Mouse (Mus musculus) forebrain, embryonic 10.5 days (tissue): ENCODE measurements at regions not wholly inside any gene's neighbourhood (a gene's known extent, or its start where the extent isn't known, plus 50 kb on each side); places are given as distances from the start of the nearest gene placed in this dataset.

ENCODE experiments used
- DNase-seq: peaks from one replicate; pipeline ENCODE4 v3.0.0-alpha.2; 2017; ENCODE audit warnings: low spot score; ENCODE audit errors: extremely low spot score
- H3K27ac ChIP-seq: fragments of 300-500 bp; sonication (generic); 2 replicates; pipeline ENCODE4 v1.5.1; 2016; ENCODE audit warnings: mild to moderate bottlenecking
- H3K27me3 ChIP-seq: fragments of 300-500 bp; sonication (generic); 2 replicates; pipeline ENCODE4 v1.6.1; 2016; ENCODE audit warnings: mild to moderate bottlenecking; ENCODE audit not compliant: poor library complexity, severe bottlenecking
- H3K36me3 ChIP-seq: fragments of 300-500 bp; sonication (generic); replicated peaks from 2 replicates; pipeline ENCODE4 v1.6.1; 2016; ENCODE audit warnings: mild to moderate bottlenecking, moderate library complexity
- H3K4me1 ChIP-seq: fragments of 300-500 bp; sonication (generic); 2 replicates; pipeline ENCODE4 v1.6.1; 2016
- H3K4me3 ChIP-seq: fragments of 300-500 bp; sonication (generic); 2 replicates; pipeline ENCODE4 v1.5.1; 2016; ENCODE audit warnings: mild to moderate bottlenecking, moderate library complexity
- H3K9me3 ChIP-seq: fragments of 300-500 bp; sonication (generic); 2 replicates; pipeline ENCODE4 v1.6.1; 2016; ENCODE audit warnings: mild to moderate bottlenecking, moderate library complexity
- WGBS: fragments of 180-500 bp; shearing (Covaris S2); methylation state at CpG from one replicate; pipeline ENCODE4 v1.1.7; 2016; 5-methylcytosine and 5-hydroxymethylcytosine counted together

DNA sequence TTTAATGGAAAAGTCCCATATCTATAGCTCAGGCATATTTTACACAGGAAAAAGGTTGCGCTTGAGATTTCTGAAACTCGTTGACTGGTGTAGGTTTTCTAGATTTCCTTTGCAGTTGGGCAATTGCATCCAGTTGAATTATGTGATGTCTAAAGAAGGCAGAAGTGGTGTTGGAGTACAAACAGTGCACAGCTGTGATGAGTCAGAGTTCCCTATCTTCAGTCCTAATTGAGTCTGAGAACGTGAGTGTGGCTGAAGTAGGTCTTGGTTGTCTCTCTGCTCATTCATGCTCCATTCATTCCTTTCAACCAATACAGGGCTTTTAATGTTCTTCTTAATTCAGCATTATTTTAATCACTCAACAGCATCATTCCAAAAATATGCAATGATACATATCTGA is 142.9 kb upstream of the Dpyd start:
- H3K4me1 ChIP-seq = peaks cover 4% of the 10 kb centered on the region; the same call in 1 of the 2 replicates
- H3K36me3 ChIP-seq = no peaks in the 10 kb centered on the region
- no peak overlapping the region for H3K4me3 ChIP-seq
- DNase-seq = no peak
- H3K27me3 ChIP-seq = no peaks in the 10 kb centered on the region
- H3K27ac ChIP-seq = no peak overlapping the region
- no peaks in the 10 kb centered on the region for H3K9me3 ChIP-seq
- 90% methylated on average over 3 of the region's 3 CpGs for WGBS

DNA sequence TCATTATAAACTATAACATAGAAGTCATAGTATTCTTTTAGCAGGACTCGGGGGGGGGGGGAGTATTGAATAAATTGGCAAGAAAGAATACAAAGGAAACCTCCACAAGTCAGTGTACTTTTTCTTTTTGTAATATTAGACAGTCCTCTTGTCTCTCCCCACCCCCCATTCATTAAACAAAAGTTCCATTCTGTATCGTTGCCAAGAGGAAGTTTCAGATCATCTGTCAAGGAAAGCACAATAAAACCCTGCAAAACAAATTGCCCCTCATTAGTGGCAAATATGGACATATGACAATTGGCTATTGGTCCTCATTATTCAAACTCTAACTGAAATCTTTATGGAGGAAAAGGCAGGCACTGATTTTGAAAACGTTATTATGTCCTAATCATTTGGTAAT is 140.2 kb upstream of the Dpyd start:
- no peaks in the 10 kb centered on the region for H3K36me3 ChIP-seq
- peaks cover 14% of the 10 kb centered on the region for H3K4me1 ChIP-seq
- H3K27ac ChIP-seq = no peak overlapping the region
- WGBS = 67% methylated on average over 3 of the region's 3 CpGs
- H3K27me3 ChIP-seq = peaks cover 19% of the 10 kb centered on the region
- no peak overlapping the region for H3K4me3 ChIP-seq
- DNase-seq = no peak
- H3K9me3 ChIP-seq = no peaks in the 10 kb centered on the region

DNA sequence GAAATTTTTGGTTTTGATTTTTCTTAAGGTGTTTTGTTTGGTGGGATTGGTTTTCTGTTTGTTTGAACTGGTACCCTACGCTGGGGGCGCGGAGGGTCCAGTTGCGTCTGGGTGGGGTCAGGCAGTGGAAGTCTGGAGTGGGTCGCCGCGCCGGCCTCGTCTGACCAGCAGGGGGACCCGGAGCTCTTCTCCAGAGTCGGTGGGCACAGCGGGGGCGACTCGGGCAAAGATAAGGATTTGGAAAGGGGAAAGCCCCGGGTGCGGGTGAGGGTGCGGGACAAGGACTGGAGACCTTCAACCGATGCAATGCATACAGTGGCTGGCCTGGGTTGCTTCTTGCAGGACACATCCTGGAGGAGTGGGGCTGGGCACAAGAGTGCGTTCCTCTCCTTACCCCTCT is 136.2 kb upstream of the Dpyd start:
- 4% methylated on average over 19 of the region's 19 CpGs for WGBS
- Histone ChIP-seq H3K27ac (peak overlapping the region; percentile 51; the same call in 1 of the 2 replicates), H3K36me3 (no peaks in the 10 kb centered on the region), H3K27me3 (peaks cover 51% of the 10 kb centered on the region), H3K4me3 (peak overlapping the region; percentile 51), H3K9me3 (no peaks in the 10 kb centered on the region), H3K4me1 (peaks cover 24% of the 10 kb centered on the region)
- DNase-seq = peak; percentile 70

DNA sequence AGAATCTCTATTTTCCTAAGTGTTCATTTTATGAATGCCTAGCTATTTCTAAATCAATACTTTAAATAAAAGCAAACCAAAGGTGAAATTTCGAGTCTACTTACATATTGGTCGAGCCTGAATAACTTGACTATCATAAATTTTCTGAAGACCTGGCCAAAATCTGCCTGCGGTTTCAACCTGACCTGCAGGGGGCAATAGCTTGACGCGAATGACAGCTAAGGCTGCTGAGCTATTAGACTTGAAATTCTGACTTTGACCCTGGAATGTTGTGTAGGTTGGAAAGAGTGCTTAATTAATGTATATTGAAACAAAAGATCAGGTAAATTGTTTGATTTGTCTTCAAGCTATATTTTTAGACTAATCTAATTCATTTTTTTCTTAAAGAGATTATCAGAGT is 133.4 kb upstream of the Dpyd start:
- Histone ChIP-seq H3K9me3 (no peaks in the 10 kb centered on the region), H3K36me3 (no peaks in the 10 kb centered on the region), H3K27me3 (peaks cover 79% of the 10 kb centered on the region), H3K27ac (no peak overlapping the region), H3K4me3 (no peak overlapping the region), H3K4me1 (peaks cover 32% of the 10 kb centered on the region)
- DNase-seq = peak; percentile 35
- WGBS = 8% methylated on average over 5 of the region's 5 CpGs

DNA sequence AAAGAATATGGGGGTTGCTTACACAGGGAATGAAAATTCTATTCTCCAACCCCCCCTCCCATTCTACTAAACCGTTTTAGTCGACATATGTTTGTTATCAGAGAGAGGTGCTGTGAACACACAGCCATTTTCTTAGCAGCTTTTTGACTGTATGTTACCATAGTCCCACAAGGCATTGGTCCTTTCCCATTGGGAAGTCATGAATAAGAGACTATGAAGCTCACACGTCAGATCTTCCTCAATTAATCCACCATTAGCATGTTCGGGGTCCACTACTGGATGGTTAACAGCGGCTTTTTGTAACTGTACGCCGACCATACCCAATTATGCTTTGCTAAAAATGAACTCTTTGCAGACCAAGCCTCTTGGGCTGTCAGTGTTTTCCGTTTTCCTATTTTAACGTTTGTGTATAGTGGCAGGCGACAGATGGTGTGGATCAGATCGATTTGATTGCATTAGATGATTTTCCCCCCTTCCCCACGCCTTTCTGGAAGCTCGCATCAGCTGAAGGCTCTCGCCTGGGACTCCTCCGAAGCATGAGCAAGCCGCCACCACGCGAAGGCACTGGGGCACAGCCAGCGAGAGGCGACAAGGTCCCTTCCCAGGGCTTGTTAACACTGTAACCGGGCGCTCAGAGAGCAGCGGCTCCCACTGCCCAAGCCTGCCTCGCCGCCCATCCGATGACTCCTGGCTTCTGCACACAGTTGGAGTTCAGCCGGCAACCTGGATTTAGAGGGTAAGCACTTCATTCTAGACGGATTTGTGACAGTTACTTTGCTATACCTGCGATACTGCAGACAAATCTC is 131.9 kb upstream of the Dpyd start:
- peak; percentile 46 for DNase-seq
- peak overlapping the region; percentile 50 for H3K4me3 ChIP-seq
- H3K27ac ChIP-seq = peak overlapping the region; percentile 51
- H3K27me3 ChIP-seq = peaks cover 90% of the 10 kb centered on the region
- WGBS = 8% methylated on average over 29 of the region's 29 CpGs
- H3K9me3 ChIP-seq = no peaks in the 10 kb centered on the region
- peaks cover 45% of the 10 kb centered on the region for H3K4me1 ChIP-seq
- H3K36me3 ChIP-seq = no peaks in the 10 kb centered on the region

DNA sequence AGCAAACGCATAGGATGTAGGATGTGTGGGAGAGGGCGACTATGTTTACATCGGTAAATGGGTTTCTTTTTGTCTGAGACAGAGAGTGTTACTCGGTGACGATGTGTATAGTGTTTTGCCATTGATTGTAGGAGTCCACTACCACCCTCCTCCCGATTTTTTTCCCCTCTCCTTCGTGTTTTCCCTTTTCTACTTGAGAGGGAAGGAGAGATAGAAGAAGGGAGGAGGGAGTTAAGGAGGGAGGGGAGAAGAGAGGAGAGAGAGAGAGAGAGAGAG is 131.4 kb upstream of the Dpyd start:
- Histone ChIP-seq H3K27me3 (peaks cover 90% of the 10 kb centered on the region), H3K9me3 (no peaks in the 10 kb centered on the region), H3K36me3 (no peaks in the 10 kb centered on the region), H3K27ac (peak overlapping the region; percentile 51; the same call in 1 of the 2 replicates), H3K4me3 (peak overlapping the region; percentile 50), H3K4me1 (peaks cover 48% of the 10 kb centered on the region)
- 3% methylated on average over 7 of the region's 7 CpGs for WGBS
- DNase-seq = no peak

DNA sequence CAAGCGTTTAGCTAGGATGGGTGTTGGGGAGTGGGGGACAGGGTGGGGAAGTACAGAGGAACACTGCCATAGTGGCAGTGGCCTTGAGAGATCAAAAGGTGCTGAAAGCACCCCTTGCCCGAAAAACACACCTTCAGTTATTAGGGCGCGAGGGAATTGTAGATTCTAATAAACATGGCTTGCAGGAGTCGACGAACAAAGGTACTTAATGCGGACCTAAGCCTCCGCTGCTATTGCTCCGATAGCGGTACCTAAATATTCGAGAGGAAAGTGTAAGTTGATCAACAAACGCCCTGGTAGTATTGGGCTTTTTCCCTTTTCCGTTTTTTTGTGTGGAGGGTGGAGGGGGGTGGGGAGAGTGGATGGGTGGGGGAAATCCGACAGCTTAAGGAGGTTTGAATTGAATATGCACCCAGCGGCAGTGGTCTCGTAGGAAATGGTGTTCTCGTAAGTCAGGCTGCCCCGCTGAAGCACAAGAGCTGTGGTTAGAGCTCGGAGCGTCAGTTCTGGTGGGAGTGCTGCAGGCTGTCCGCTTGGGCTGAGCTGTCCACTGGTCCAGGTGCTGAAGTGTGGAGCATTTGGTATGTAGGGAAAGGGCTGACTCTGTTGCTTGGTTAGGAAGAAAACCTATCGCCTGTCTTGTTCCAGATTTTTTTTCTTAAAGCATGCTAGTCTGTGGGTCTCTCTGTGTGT is 130.8 kb upstream of the Dpyd start:
- Histone ChIP-seq H3K9me3 (no peaks in the 10 kb centered on the region), H3K4me1 (peaks cover 42% of the 10 kb centered on the region), H3K27ac (peak overlapping the region; percentile 51; the same call in 1 of the 2 replicates), H3K36me3 (no peaks in the 10 kb centered on the region), H3K27me3 (peaks cover 92% of the 10 kb centered on the region), H3K4me3 (peak overlapping the region; percentile 50)
- DNase-seq = peak; percentile 81
- 2% methylated on average over 22 of the region's 22 CpGs for WGBS

DNA sequence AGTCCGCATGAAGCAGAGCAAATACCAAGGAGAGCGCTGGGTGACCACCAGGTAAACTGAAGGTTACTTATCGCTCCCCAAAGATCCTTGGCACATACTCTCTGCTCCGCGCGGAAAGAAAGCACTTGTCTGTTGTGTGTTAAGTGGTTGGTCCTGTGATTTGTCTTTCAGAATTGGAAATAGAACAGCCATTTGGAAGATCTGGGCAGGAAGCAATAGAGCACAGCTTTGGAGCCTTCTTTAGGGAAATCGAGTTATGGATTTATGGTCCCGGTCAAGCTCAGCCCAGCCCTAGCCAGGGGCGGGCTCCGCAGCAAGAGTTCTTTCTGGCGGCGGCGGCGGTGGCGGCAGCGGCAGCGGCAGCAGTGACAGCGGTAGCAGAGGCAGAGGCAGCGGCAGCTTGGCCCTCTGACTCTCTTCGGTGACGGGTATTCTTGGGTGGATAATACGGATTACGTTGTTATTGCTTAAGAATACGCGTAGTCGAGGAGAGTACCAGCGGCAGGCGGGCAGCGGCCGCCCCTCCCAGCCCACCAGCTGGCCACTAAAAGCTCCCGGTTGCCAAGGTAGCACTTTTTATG is 128.4 kb upstream of the Dpyd start:
- peaks cover 41% of the 10 kb centered on the region for H3K4me1 ChIP-seq
- H3K27ac ChIP-seq = 0 out of 2 replicates have a peak overlapping the region, but pooled peaks have one; percentile 46
- whole genome bisulfite sequencing = under 1% methylated on average over 31 of the region's 31 CpGs
- no peaks in the 10 kb centered on the region for H3K9me3 ChIP-seq
- DNase-seq = peak; percentile 47
- no peaks in the 10 kb centered on the region for H3K36me3 ChIP-seq
- H3K4me3 ChIP-seq = peak overlapping the region; percentile 59
- H3K27me3 ChIP-seq = peaks cover 85% of the 10 kb centered on the region

DNA sequence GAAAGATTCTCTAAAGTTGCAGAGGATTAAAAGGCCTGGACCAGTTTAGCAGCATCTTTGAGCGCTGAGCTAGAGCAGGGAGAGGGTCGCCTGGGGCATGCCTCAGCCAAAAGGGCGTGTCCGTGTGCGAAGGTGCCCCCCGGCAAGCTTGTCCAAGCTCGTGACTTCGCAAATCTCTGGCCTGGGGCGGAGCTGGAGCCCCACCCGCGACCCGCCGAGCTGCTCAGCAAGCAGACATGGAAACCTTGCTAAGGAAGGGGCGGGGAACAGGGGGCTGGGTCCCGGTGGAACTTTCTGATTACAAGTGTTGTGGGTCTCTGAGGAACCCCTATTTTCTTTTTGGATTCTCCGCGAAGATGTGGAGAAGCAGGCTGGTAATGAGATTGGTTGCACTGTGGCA is 127.6 kb upstream of the Dpyd start:
- H3K27ac ChIP-seq = peak overlapping the region; percentile 46; the same call in 1 of the 2 replicates
- DNase-seq = peak; percentile 20

DNA sequence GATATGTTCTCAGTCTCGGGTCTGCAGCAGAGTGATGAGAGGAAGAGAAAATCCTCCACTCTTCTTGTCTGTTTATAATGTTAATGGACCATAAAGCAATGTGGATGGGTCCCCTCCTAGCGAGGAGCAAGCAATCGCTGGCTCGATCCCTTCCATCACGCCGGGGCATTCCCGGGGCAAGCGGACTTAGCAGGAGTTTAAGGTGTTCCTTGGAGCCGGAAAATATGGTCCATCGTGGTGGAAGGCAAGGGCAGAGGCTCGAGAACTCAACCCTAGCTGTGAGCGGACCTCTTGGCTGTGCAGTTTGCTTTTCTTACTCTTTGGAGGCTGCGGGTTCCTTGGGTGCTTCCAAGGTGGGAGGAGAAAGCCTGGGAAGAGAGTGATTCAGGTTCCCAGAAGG is 127.1 kb upstream of the Dpyd start:
- peak; percentile 17 for DNase-seq
- H3K27me3 ChIP-seq = peaks cover 75% of the 10 kb centered on the region
- WGBS = 1% methylated on average over 13 of the region's 13 CpGs

More for the DNA sequence above, 127.6 kb upstream of the Dpyd start:
- H3K4me1 ChIP-seq = peaks cover 41% of the 10 kb centered on the region
- peaks cover 80% of the 10 kb centered on the region for H3K27me3 ChIP-seq
- H3K36me3 ChIP-seq = no peaks in the 10 kb centered on the region
- H3K4me3 ChIP-seq = peak overlapping the region; percentile 59
- no peaks in the 10 kb centered on the region for H3K9me3 ChIP-seq
- under 1% methylated on average over 17 of the region's 17 CpGs for WGBS

DNA sequence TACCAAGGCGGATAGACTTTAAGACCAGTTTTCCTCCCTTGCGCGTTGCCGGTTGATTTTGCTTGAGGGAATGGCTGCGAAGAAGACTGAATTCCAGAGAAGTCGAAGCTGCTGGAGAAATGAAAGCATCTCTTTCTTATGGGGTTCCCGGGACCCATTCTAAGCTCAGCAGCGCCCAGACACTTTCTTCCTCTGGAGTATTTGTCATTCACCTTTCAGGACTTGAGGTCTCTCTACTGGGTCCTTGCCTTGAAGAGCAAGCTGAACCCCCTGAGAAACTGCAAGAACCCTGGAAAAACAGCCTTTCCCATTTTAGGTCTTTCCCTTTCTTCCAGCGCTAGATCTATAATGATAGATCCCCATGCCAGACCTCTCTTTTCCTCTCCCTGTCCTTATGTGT is 126.7 kb upstream of the Dpyd start:
- peak overlapping the region; percentile 59 for H3K4me3 ChIP-seq
- peaks cover 71% of the 10 kb centered on the region for H3K27me3 ChIP-seq
- H3K9me3 ChIP-seq = no peaks in the 10 kb centered on the region
- H3K36me3 ChIP-seq = no peaks in the 10 kb centered on the region
- WGBS = 6% methylated on average over 9 of the region's 9 CpGs
- no peak for DNase-seq
- peaks cover 35% of the 10 kb centered on the region for H3K4me1 ChIP-seq
- H3K27ac ChIP-seq = no peak overlapping the region

More for the DNA sequence above, 127.1 kb upstream of the Dpyd start:
- H3K27ac ChIP-seq = no peak overlapping the region
- H3K4me1 ChIP-seq = peaks cover 39% of the 10 kb centered on the region
- H3K36me3 ChIP-seq = no peaks in the 10 kb centered on the region
- H3K4me3 ChIP-seq = peak overlapping the region; percentile 59
- no peaks in the 10 kb centered on the region for H3K9me3 ChIP-seq

DNA sequence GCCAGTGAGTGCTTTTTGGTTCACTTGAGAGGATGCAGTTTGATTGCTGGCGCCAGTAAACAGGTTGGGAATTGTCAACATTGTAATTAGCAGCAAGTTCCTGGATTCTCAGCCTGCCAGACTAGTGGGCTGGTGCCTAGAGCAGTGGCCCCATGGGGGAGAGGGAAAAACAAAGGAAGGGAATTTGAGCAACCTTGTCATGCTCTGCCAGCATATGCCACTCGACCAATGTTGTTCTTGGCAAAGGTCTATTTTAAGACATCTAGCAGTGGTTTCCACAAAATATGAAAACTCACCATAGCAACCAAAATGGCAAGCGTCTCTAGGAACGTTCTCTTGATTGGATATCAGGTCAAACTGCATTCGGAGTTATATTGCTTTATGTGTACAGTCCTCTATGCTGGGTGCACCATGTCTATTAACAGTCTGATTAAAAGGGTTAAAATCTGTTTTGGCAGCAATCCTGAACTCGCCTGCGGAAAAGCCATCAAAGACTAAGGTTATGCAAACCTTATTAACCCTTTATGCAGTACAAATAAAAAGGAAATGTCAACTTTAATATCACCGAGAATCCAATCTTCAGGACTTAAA is 118.1 kb upstream of the Dpyd start:
- no peaks in the 10 kb centered on the region for H3K27me3 ChIP-seq
- H3K27ac ChIP-seq = no peak overlapping the region
- no peaks in the 10 kb centered on the region for H3K9me3 ChIP-seq
- no peaks in the 10 kb centered on the region for H3K36me3 ChIP-seq
- DNase-seq = no peak
- H3K4me3 ChIP-seq = no peak overlapping the region
- 65% methylated on average over 8 of the region's 8 CpGs for WGBS
- H3K4me1 ChIP-seq = peaks cover 5% of the 10 kb centered on the region; the same call in 1 of the 2 replicates
